Mouse (Mus musculus) erythroblast, embryonic 14.5 days (primary cell): ENCODE measurements around the gene Ikbke. TPM values are rescaled to one million over a fixed set of nuclear protein-coding genes. Genes with fewer than 3 reads are reported as not detected.

Source experiments
- H3K27me3 ChIP-seq: 2 replicates; pipeline ENCODE4 v1.6.1; 2012; ENCODE audit warnings: inconsistent platforms; ENCODE audit not compliant: control insufficient read depth
- H3K36me3 ChIP-seq: 2 replicates; pipeline ENCODE4 v1.6.1; 2012; ENCODE audit warnings: mild to moderate bottlenecking, inconsistent platforms; ENCODE audit not compliant: control insufficient read depth
- H3K4me1 ChIP-seq: 2 replicates; pipeline ENCODE4 v1.6.1; 2012; ENCODE audit warnings: inconsistent platforms; ENCODE audit not compliant: control insufficient read depth
- H3K4me3 ChIP-seq: replicated peaks from 2 replicates; pipeline ENCODE3; 2012; ENCODE audit warnings: moderate library complexity, mild to moderate bottlenecking, inconsistent platforms
- H3K9me3 ChIP-seq: 2 replicates; pipeline ENCODE4 v1.6.1; 2012; ENCODE audit warnings: low read length, inconsistent platforms, mixed read lengths; ENCODE audit not compliant: control insufficient read depth
- GATA1 ChIP-seq: IDR thresholded peaks from 2 replicates; pipeline ENCODE4 v1.6.1; 2012; ENCODE audit warnings: low read length, inconsistent platforms, mixed read lengths
- TAL1 ChIP-seq: IDR thresholded peaks from 3 replicates; pipeline ENCODE4 v1.6.1; 2012; ENCODE audit warnings: low read length, inconsistent platforms, mixed read lengths
- polyA plus RNA-seq: library from polyadenylated mRNA; stranded (reverse); fragments of >175 nt; gene quantifications from 2 replicates; pipeline ENCODE4 v1.2.3, GENCODE M21; 2012

The Ikbke gene
- polyA plus RNA-seq, 1 experiment = not detected

DNA sequence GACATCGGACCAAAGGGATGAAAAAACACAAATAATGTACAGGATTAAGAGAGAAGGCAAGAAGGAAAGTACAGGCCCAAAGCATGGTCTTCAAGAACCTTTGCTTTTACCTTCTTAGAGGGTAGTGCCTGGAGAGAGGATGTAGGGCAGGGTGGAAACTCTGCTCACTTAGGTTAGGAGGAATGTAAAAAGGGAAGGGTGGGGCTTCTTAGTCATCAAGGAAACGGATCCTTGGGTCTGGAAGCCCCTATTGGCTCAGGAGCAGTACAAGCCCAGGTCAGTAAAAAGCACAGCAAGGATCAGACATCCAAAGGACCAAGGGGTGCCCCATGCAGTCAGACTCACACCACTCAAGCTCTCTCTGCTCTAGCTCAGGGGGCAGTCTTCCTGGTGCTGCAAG lies 7.9 kb upstream of the Ikbke start:
- no peaks in the 10 kb centered on the region for H3K9me3 ChIP-seq
- no peak overlapping the region for H3K4me3 ChIP-seq
- TF ChIP-seq GATA1 (no peak), TAL1 (no peak)
- H3K4me1 ChIP-seq = no peaks in the 10 kb centered on the region
- no peaks in the 10 kb centered on the region for H3K27me3 ChIP-seq
- H3K36me3 ChIP-seq = peaks cover 5% of the 10 kb centered on the region

DNA sequence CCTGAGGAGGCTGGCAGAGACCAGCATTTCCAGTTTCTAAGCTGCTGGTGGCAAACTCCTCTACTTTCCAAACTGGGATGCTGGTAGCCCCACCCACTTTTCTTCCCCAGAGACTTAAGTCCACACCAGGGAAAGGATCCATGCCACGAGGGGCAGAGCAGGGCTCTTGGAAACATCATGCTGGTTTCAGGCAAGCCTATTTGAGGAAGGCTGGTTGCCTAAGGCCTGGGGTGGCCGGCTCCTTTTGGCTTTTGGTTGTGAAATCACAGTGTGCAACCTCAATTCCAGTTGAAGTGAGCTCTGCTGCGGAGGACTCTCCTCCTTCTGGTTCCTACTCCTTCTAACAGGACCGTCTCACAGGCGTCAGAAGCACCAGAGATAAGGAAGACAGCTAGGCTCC lies 7.4 kb upstream of the Ikbke start:
- Histone ChIP-seq H3K36me3 (peaks cover 5% of the 10 kb centered on the region), H3K4me3 (no peak overlapping the region), H3K4me1 (no peaks in the 10 kb centered on the region), H3K9me3 (no peaks in the 10 kb centered on the region), H3K27me3 (no peaks in the 10 kb centered on the region)
- no peak for TF ChIP-seq GATA1
- TF ChIP-seq TAL1 = no peak

DNA sequence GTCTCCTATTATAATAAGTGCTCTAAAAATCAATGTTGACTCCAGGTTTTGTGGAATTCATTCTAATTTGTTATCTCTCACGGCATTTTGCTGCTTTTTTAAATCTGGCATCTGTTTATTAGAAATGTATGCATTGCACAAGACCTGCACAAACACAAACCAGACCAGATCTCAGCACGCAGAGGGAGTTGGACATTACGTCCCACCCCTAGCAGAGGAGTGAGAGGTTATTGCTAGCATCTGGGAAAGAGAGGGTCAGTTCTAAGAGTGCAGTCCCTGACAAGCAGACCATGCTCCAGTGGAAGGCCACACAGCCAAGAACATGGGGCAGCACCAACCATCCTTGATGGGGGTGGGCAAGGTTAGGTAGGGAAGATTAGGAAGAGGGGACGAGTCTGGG lies 5.2 kb upstream of the Ikbke start:
- no peaks in the 10 kb centered on the region for H3K4me1 ChIP-seq
- H3K9me3 ChIP-seq = no peaks in the 10 kb centered on the region
- TF ChIP-seq TAL1 = no peak
- no peak for TF ChIP-seq GATA1
- H3K4me3 ChIP-seq = no peak overlapping the region
- H3K36me3 ChIP-seq = peaks cover 5% of the 10 kb centered on the region
- no peaks in the 10 kb centered on the region for H3K27me3 ChIP-seq

DNA sequence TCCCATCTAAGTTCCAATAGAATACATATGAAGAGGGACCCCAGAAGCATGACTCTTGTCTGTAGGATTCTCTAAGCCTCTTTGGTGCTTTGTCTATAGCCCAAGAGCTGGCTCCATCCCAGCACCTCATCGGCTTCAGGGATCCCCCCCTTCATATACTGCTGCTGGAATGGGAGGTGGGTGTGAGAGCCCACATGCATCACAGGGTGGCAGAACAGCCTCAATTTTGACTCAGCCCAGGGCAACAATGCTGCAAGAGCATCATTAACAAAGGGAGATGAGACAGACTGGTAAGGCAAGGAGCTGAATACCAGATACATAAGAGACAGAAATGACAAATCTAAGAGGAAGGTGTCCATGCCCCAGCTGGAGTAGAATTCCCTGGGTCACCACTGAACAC lies 4.8 kb upstream of the Ikbke start:
- no peaks in the 10 kb centered on the region for H3K27me3 ChIP-seq
- H3K4me1 ChIP-seq = no peaks in the 10 kb centered on the region
- peaks cover 2% of the 10 kb centered on the region; the same call in 1 of the 2 replicates for H3K36me3 ChIP-seq
- TF ChIP-seq GATA1 = no peak
- no peak for TF ChIP-seq TAL1
- no peak overlapping the region for H3K4me3 ChIP-seq
- no peaks in the 10 kb centered on the region for H3K9me3 ChIP-seq

DNA sequence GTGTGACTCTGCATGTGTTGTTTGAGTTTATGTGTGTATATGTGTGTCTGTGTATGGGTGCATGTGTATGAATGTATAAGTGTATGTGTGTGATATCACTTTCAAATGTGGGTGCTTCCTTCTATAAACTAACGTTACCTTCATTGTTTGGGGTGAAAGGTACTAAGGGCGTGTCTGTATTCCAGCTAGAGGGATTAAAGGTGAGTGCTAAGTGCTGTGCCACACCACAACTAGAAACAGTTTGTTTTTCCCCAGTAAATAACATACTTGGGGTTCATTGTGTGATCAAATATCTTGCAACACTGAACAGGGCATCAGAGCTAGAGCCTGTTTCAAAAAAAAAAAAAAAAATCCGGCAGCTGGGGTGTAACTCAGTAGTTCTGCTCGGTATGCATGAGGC lies 2.3 kb upstream of the Ikbke start:
- no peaks in the 10 kb centered on the region for H3K9me3 ChIP-seq
- H3K36me3 ChIP-seq = no peaks in the 10 kb centered on the region
- no peak overlapping the region for H3K4me3 ChIP-seq
- TF ChIP-seq GATA1 = no peak
- no peak for TF ChIP-seq TAL1
- no peaks in the 10 kb centered on the region for H3K27me3 ChIP-seq
- H3K4me1 ChIP-seq = no peaks in the 10 kb centered on the region

DNA sequence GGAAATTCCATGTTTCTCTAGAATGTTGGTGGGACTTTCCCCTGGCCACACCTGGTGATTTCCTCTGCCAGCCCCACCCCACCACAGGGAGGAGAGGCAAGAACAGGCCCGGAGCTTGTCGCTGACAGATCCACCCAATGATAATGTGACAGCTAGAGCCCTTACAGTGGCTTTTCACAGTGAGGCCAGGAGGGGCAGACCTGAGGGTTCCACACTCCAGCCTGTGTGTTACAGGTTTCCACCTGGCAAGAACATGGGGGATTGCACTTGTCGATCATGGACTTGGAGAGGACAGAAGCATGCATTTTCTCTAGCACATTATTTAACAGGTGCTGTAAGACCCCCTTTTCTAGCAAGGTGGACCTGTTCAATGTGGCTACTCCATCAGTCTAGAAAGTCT lies 874 bp upstream of the Ikbke start:
- H3K27me3 ChIP-seq = no peaks in the 10 kb centered on the region
- no peak overlapping the region for H3K4me3 ChIP-seq

DNA sequence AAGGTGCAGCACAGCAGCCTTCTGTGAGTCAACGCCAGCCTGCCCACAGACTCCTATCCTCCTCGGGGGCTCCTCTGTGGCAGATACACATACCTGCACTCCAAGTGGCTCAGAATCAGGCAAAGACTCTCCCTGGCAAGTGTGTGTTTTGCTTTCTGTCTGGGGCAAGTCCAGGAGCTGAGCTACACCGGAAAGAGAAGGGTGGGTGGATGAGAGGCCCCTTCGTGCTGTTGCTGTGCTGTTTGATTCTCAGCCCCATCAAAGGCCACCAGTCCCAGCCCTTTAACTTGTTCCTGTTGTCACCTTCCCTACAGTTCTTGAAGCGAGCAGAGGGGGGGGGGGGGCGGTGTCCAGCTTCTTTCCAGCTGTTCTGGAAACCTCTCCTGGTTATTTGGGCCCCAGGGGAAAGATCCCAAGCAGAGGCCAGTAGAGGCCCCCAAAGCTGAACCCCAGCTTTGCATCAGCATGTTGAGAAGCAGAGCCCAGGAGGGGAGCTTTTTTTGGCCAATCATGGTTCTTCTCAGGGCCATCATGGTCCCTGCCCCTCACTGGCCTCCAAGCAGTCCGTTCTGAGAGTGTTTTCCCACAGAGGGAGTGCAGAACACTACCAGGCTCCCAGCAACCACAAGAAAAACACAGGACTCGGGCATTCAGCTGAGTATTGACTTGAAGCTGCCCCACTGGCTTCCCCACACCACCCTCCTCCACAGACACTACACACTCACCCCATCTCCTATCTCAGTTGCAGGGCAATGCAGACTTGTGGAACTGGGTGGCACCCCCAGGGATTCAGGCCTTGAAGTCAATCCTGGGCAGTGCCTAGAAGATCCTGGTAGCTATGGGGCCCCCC lies 575 bp downstream of the Ikbke start:
- Histone ChIP-seq H3K27me3 (no peaks in the 10 kb centered on the region), H3K4me3 (no peak overlapping the region), H3K9me3 (no peaks in the 10 kb centered on the region), H3K4me1 (no peaks in the 10 kb centered on the region), H3K36me3 (no peaks in the 10 kb centered on the region)
- TF ChIP-seq TAL1 (no peak), GATA1 (no peak)

More for the DNA sequence above, 874 bp upstream of the Ikbke start:
- Histone ChIP-seq H3K9me3 (no peaks in the 10 kb centered on the region), H3K36me3 (no peaks in the 10 kb centered on the region), H3K4me1 (no peaks in the 10 kb centered on the region)
- no peak for TF ChIP-seq GATA1
- TF ChIP-seq TAL1 = no peak

DNA sequence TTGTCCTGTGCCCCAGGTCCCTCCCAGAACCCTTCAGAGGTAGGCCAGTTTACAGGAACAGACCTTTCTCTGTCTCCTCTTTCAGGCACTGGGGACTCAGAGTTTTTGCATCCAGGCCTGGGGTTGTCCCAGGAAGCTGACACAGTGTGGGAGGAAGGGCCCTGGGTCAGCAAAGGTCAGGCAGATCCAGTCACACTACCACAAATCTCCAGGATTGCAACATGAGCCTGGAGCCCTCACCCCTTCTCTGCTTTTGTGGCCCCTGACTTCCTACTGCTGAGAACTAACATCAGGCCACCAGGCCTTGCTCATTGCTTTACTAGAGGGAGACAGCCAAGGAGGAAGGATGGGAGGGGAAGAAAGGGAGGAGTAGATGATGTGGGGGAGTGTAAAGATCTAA lies 2.6 kb downstream of the Ikbke start:
- Histone ChIP-seq H3K4me1 (no peaks in the 10 kb centered on the region), H3K36me3 (no peaks in the 10 kb centered on the region; the same call in 1 of the 2 replicates), H3K9me3 (no peaks in the 10 kb centered on the region), H3K27me3 (no peaks in the 10 kb centered on the region), H3K4me3 (peak overlapping the region; percentile 39)
- no peak for TF ChIP-seq GATA1
- TF ChIP-seq TAL1 = no peak

DNA sequence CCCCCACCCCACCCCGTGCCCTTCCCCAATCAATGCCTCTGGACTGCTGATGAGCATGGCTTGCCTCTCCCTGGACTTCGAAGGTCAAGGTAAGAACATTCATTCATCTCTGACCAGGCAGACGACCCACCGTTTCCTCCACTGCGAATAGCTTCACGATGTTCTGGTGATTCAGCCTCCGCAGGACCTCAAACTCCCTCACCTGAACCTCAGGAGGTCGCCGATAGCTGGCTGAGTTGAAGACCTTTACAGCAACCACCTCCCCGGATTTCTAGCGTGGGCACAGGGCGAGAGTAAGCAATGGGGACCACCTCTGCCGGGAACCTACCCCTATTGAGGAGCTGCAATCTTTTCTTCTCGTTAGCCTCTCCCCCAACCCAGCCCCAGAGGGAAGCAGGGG lies 3.8 kb downstream of the Ikbke start:
- no peaks in the 10 kb centered on the region for H3K27me3 ChIP-seq
- no peaks in the 10 kb centered on the region; the same call in 1 of the 2 replicates for H3K36me3 ChIP-seq
- H3K4me1 ChIP-seq = no peaks in the 10 kb centered on the region; the same call in 1 of the 2 replicates
- TF ChIP-seq GATA1 (no peak), TAL1 (no peak)
- no peaks in the 10 kb centered on the region for H3K9me3 ChIP-seq
- peak overlapping the region; percentile 39 for H3K4me3 ChIP-seq
